Mouse (Mus musculus): ENCODE measurements around the gene Mrps34.

The Mrps34 gene

DNA sequence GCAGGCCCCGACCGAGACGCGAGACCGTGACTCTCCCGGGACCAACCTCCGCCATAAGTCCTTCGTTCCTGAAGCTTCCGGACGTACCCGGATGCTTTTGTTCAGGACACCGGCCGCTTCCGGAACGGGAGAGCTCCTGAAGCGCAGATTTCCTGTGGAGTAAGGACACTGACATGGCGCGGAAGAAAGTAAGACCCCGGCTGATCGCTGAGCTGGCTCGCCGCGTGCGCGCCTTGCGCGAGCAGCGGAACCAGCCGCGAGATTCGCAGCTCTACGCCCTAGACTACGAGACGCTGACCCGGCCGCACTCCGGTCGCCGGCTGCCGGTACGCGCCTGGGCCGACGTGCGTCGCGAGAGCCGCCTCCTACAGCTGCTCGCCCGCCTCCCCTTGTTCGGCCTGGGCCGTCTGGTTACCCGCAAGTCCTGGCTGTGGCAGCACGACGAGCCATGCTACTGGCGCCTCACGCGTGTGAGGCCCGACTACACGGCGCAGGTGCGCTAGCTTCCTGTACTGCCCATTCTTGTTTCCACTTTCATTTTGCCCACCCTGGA lies at the start of gene Mrps34, which contains the start of gene Eme2:
Mrps34 (plus strand) TSS at position 122 of the 553 bp plus-strand sequence.
Eme2 (minus strand) TSS at position 93 of the 553 bp plus-strand sequence.
- peak; percentile 85 for DNase-seq (ENCODE audit: low read depth, low spot score)

DNA sequence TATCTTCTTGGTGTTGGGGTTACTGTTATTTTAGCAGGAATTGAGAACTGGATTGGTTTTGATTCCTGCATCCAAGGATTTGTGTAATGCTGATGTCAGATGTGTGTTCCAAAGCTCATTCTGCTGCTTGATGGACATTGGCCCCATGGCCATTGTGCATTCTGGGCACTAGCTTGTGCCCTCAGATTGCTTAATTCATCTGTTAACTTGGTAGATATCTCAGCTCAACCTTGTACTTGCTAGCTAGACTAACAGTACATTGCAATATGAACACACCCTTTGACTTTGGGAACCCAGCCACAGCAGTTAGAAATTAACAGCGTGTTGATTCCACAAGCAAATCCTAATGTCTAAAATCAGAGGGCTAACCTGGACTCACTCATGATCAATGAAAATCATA lies 47.5 kb upstream of the Mrps34 start:
- DNase-seq (ENCODE audit: low read depth, low spot score): no peak

DNA sequence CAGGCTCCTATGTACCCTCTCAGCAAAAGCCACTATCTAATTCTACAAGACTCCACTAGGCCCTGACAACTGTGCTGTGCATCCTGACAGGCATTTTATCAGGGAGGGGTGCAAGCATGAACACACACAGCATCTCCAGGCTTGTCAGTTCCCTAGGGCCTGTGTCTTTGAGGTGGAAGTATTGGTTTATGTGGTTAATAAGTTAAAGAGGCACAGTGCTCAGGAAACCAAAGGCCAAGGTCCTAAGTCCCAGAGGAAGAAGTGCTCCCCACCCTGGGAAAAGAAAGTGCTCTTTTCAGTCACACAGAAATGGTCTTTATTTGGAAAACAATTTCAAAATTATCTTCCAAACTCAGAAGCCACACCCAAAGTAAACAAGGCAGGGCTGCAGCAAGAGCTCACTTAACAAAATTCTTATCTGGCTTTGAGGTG lies 46.3 kb upstream of the Mrps34 start:
- no peak for DNase-seq (ENCODE audit: low read depth, low spot score)

DNA sequence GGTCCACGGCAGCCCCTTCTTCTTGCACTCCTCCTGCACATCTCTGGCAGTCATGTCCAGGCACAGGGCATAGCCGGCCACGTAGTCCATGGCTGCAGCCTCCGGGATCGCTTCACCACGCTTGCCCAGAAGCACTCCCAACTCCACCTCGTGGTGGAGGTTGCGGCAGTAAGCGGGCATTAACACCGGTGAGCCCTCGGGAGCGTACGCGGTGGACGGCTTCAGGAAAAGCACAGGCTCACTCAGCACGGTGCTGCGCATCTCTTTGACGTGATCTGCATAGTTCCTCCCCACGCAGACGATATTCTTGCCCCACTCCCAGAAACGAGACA lies 45.2 kb upstream of the Mrps34 start:
- DNase-seq (ENCODE audit: low read depth, low spot score): no peak

DNA sequence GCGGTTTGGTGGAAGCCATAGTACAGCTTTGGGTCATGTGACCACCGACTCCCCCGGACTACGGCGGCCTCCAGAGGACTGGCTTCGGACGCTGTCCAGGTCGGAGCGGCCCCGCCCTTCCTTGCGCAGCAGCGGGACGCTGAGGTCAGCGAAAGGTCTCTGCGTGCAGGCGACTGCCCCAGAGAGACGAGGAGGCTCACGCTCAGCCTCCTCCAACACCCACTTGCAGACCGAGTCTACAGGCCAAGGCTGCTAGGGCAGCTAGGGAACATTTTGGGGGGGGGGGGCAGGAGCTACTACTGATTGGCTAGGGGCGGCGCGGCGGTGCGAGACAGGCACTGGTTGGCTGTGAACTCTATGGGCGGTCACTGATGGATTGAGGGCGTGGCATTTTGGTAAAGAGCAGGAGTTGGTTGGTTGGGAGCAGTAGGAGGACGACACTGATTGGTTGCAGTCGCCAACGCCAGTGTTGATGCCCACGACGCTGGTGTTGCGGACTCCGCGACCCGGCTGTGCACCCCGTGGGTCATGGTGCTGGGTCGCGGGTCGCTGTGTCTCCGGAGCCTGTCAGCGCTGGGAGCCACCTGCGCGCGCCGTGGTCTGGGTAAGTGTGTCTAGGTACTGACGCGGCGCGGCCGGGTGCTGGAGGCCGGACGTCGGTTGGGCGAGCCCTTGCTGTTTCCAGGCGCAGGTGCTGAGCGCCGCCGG lies 44.7 kb upstream of the Mrps34 start, which contains the start of gene Fahd1:
Fahd1 (minus strand) TSS at position 300 of the 708 bp plus-strand sequence.
- peak; percentile 98 for DNase-seq (ENCODE audit: low read depth, low spot score)

DNA sequence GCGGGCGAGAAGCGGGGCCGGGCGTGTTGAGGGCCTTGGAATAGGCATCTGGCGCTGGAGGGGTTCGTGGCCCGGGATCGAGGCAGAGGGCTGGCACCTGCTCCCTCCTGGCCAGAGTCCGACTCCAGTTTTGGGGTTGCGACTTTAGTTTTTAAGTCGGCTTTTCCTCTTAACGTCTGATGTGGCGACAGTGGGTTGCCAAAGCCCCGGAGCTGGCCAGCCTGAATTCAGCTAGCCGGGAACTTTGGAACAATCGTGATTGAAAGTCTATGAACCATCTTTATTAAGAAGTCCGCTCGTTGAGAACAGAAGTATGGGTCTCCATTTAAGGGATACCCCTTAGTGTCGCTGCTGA lies 44.2 kb upstream of the Mrps34 start:
- DNase-seq (ENCODE audit: low read depth, low spot score): no peak

DNA sequence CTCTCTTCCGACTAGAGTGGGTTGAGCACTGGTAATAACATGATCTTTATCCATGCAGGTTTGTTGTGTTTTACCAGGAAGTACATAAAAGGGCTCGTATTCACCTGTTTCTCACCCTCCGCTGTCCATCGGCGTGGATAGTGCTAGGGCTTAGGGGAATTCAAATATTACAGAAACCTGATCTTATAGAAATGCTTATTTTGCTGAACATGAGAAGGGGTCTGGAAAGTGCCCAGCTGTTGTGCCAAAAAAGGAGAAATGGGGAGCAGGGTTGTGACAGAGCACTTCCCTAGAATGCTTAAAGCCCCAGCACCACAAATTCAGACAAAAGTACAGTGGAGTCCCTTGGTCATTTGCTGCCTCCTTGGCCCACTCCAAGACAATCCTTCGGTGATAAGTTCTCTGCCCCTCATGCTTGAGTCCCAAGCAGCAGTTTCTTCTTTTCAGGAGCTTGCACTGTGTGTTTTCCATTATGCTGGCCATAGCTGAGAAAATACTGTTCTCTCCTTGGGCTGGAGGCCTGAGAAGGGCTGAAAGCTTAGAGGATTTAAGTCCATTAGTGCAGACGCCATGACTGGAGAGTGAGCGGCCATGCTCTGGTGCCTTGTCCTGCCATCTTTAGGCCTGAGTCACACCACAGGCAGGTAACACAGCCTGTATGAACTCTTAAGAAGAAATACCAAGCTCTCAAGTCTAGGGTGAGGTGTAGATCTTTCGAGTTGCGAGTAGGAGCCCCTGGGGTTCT lies 43.4 kb upstream of the Mrps34 start:
- DNase-seq (ENCODE audit: low read depth, low spot score): no peak

DNA sequence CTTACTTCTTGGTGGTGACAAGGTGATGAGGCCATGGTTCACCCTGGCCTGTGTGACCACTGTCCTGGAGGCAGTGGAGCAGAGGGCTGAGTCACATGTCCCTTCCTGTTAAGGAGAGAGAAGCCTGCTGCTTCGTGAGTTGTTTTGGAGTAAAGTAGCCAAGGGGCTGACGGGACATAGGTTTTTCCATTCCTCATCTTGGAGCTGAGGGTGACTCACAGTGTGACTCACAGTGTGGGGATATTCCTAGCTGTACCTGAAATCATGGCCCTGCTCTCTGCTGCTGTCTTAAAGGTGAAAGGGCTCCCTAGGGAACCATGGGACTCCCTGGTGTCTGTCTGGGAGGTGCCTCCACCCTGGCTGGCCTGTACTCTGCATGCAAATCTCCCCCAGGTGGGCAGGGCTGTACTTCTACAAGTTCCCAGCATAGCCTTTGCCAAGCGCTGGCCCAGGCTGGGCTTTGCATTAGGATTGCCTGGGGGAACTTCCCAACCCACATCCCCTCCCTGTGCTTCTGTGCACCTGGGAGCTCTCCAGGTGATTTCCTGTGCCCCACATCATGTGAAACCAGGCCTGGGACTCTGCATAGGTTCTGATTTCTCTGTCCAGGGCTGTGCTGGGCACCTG lies 39.0 kb upstream of the Mrps34 start:
- DNase-seq (ENCODE audit: low read depth, low spot score): no peak

DNA sequence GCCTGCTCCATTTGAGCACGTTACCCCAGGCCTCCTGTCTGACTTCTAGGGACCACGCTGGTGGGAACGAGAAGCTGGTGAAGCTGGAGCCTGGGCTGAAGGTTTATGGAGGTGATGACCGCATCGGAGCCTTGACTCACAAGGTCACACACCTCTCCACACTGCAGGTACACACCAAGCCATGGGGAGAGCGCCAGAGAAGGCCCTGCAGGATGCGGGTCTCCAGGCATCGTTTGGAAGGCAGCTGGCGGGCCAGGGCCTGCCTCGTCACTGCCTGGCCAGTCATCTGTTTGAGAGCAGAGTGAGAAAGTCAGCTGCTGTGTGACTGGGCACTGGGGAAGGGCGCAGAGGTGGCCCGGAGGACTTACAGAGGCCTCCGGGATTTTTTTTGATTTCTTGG lies 38.3 kb upstream of the Mrps34 start:
- DNase-seq (ENCODE audit: low read depth, low spot score): no peak

DNA sequence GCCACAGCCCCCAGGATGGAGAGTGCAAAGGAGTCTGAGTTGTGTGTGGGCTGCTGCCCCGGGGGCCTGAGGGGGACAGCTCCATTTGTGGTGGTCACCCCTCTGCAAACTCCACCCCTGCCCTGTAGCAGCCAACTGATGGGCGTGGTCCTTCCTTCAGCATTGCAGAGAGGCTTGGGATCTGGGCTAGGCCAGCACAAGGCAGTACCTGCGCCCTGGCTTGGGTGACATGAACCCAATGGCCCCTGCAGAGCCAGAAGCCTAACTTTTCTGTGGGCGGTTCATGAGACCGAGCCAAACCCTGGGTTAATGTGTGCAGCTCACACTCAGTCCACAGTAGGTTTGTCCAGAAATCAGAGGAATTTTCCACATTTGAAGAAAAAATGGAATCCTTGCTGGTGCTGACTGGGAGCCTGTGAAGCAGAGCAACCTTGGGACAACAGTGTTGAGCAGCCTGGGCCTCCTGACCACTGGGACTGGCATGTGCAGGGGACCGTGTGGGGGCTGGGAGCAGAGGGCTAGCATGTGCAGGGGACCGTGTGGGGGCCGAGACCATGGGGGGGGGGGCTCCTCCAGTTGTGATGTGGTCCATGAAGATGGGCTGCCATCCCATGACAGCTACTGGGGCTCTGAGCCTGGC lies 37.0 kb upstream of the Mrps34 start:
- no peak for DNase-seq (ENCODE audit: low read depth, low spot score)

DNA sequence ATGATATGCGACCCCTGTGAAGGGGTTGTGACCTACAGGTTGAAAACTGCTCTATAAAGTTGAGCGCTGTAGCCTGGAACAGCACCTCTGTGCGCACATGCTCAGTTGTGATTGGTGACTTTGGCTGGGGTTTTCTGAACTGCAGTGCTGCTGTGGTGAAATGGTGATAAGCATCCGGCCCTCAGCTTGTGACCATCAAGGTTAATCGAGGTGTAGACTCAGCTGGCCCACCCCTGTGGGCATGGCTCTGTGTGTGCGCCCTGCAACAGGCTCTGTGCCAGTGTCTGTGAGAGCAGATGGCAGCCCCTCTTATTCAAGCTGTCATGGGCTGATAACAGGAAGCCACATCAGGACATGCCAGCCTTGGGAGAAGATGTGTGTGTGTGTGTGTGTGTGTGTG lies 35.9 kb upstream of the Mrps34 start:
- DNase-seq (ENCODE audit: low read depth, low spot score): no peak

DNA sequence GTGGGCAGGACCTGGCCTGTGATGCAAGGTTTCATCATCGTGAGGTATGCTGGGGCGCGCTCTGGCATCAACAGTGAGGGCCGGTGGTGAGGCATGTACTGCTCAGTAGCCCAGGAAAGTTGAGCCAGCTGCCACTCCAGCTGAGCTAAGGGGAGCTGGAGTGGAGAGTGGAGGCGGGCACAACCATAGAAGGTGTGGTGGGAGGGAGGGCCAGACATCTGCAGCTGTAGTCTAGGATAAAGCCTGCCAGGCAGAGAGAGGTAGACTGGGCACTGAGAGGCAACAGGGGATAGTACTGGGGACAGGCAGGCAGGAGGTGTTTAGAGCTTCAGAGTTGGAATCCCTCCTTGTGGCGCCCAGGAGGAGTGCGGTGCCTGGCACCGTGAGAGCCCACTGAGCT lies 34.8 kb upstream of the Mrps34 start:
- DNase-seq (ENCODE audit: low read depth, low spot score): no peak

DNA sequence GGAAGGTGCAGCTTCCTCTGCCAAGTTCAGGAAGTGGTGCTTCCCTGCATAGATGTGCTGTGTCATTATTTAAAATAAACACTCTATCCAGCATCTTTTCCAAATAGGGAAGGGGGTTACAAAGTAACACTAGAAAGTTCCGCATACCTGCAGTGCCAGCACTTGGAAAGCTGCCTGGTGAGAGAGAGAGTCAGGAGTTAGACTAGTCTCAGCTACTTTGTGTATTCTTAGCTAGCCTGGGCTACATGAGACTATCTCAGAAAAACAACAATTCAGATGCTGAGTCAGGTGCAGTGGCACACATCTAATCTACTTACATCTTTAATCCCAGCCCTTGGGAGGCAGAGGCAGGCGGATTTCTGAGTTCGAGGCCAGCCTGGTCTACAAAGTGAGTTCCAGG lies 33.1 kb upstream of the Mrps34 start:
- no peak for DNase-seq (ENCODE audit: low read depth, low spot score)

DNA sequence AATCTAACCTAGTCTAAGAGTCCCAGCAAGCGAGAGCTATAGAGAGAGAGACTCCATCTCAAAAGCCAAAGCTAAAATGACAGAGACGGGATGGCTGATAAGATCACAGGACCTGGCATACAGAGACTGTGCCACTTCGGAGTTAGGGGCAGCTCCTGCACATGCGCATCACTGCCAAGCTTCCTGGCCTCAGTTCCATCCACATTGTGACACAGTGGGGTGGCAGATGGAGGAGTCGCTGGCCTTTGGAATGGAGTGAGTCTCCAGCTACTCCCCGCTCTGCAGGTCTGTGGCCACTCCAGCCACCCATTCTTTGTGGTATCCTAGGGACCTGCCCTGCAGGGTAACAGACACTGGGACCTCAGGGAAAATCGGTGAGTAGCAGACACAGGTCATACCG lies 29.1 kb upstream of the Mrps34 start, which contains the start of gene Igfals:
Igfals (plus strand) TSS at position 222 of the 400 bp plus-strand sequence.
- no peak for DNase-seq (ENCODE audit: low read depth, low spot score)

DNA sequence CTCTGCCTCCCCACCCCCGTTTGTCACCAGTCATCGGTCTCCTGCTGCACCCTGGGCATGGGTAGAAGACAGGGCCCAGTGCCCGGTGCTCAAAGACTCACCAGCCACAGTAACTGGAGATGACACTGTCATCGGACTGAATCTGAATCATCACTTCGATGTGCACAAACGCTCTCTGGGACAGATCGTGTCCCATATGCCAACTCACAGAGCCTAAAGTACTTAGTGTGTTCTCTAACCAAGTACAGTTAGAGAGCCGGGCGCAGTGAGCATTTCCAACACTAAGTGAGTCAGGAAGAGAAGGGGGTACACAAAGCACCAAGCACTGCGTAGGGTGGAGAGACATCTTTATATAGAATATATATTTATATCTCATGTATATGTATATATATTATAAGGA lies 27.0 kb upstream of the Mrps34 start:
- no peak for DNase-seq (ENCODE audit: low read depth, low spot score)

DNA sequence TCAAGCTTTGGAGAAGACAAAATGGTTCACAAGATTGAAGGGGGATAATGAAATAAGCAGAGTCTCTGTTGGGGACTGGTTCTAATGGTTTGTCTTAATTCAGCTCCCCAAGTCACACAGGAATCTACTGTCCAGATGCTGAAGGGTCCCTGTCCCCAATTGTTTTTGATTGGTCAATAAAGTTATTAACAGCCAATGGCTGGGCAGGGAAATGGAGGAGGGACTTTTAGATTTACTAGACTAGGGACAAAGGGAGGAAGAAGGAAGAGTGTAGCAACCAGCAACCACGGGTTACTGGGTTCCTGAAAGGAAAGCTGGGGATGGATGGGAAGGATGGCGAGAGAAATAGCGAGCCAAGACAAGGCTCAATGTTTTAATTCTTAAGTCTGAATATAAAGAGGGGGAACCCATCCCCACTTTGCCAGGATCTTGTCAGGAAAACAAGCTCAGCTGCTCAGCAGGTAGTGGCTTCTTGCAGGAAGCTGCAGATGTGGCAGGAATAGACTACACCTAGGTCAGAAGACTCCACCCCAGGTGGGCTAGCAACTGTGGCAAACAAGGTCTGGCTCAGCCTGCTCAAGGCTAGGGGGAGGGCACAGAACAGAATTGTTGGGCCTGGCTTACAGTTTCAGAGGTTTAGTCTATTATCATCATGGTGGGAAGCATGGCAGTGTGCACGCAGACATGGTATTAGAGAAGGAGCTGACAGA lies 21.1 kb upstream of the Mrps34 start:
- DNase-seq (ENCODE audit: low read depth, low spot score): no peak

DNA sequence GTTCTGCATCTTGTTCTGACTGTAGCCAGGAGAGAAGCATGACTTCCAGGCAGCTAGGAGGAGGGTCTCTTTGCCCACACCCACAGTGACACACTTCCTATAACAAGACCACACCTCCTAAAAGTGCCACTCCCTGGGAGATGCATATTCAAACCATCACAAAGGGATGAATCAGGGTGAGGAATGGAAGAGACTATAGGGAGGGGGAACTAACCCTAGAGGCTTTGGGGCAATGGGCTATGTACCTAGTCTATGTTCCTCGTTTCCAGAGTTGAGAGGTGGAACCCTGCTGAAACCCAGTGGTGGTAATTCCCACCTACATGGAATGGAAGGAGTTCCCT lies 20.5 kb upstream of the Mrps34 start:
- DNase-seq (ENCODE audit: low read depth, low spot score): no peak

DNA sequence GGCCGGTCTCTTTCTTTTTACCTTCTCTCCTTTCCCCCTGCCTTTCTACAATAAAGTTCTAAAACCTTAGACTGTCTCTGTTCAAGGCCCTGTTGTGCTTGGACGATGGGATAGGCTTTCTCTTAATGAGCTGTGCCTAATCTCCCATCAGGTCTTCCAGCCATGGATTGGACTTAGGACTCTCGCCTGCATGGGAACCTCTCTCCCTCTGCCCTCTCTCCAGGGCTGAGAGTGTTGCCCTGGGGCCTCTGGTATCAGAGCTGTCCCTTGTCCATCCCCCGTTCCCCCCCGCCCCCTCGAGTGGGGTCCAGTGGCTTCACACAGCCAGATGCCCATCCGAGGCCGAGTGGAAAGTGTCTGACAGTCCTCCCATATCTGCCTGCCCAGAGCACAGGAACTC lies 19.9 kb upstream of the Mrps34 start:
- DNase-seq (ENCODE audit: low read depth, low spot score): no peak

DNA sequence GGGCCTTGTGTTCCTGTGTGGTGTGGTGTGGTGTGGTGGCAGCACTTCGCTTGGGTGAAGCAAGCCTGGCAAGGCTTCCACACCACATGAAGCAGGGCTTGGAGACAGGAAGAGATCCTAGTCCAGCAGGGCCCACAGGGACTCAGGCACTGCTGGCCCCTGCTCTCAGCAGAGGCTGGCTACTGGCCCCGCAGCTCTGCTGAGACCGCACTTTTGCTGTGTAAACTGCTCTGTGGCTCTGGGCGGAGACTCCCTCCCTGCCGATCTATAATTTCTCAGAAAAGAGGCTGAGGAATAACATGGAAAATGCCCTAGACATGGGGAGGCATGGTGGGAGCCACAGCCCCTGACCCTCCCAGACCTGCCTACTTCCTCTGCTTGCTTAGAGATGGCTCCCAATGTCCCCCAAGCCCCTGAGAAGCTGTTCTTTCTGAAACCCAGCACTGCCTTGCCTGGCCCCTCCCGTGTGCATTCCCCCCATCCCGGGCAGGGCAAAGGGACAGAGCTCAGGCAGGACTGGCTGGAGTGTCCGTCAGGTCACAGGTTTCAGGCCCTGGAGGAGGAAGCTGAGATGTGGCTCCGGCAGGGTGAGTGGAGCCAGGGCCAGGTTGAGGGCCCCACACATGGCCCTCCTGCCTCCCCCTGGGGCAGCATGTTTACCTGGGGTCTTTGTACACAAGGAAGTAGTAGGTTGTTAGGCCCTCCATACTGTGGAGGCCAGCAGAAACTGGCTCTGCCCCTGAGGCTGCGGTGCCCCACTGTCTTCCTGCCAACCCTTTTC lies 17.4 kb upstream of the Mrps34 start:
- no peak for DNase-seq (ENCODE audit: low read depth, low spot score)

DNA sequence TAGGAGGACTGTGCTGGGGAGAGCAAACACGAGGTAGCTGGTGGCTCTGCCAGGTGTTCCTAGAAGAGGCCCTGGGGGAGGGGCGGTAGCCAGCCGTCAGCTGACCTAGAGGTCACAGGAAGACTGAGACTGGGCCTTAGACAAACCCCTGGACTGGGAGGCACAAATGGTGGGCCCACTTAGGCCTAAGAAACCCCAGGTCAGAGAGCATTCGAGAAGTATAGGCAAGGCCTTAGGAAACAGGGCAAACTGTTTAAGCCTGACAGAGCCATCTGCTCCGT lies 16.9 kb upstream of the Mrps34 start:
- no peak for DNase-seq (ENCODE audit: low read depth, low spot score)

DNA sequence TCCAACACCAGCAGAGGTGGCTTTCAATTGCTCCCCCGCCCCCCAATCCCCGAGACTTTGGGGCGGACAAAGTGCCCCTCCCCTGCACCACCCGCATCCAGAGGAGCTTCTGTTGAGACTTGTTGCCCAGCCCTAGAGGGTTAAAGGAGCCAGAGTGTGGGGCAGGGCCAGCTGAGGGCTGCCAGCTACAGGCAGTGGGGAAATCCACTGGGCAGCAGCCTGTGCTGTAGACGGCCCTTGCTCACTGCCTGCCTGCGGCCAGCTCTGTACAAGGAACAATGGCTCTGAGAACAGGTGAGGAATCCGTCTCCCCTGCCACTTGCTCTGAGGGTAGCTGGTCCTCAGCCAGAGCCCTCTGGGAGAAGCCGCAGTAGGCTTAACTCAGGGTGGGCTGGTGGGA lies 16.4 kb upstream of the Mrps34 start:
- no peak for DNase-seq (ENCODE audit: low read depth, low spot score)
